Comparison of ENCODE assay signal across 13 mouse cellular contexts in the genomic region with DNA sequence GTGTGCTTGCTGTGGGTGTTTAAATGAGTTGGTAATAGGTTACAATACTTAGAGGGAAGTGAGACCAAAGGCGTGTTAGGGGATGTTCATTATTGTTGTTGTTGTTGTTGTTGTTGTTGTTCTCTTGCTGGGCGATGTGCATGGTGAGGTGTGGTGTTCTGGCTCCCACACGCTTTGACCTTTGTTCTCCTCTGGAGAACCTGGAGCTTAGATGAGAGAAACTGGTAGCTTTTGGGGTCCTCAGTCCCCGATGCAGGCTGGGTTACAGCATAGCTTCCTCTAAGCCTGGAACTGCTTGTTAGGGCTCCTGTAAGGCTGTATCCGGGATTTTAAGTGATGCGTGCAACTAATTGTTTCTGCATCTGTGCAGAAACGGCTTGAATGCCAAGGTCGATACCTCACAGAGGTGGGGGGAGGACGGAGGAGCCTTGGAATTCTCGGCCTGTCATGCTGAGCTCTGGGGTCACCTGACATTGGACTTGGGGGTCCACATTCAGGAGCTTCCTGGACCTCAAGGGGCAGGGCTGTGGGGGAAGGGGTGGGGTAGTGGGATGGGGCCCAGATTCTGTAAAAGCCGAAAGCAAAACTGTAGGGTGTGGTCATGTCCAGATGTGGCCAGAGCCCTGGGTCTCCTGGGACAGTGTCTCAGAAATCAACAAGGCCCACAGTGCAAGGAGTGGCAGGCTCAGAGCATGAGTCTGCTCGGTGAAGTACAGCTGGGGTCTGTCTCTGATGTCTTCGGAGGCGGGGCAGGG. TPM values are rescaled to one million over a fixed set of nuclear protein-coding genes. Genes with fewer than 3 reads are reported as not detected.
DNase-seq lines count a peak whose midpoint lies in the region; ATAC-seq and TF ChIP-seq lines count a peak whose summit lies in the region.
"Had no signal": no experiment of that assay in that cellular context is flagged by ENCODE, and none has a peak within 500 bp of the region (broad histone marks: within the 10 kb centered on the region; RNA-seq: fewer than 3 reads in every experiment).

No protein-coding gene starts in this region.

- no peaks in the 10 kb centered on the region for H3K36me3 ChIP-seq in liver, embryonic 11.5 days (ENCODE audit: control insufficient read depth, insufficient read depth, low read length)
- H3K36me3 ChIP-seq in G1E (replicated peaks): no peaks in the 10 kb centered on the region
- no peaks in the 10 kb centered on the region for H3K36me3 ChIP-seq in small intestine, adult 2 months (ENCODE audit: control insufficient read depth, insufficient read depth, low read length)
- H3K36me3 ChIP-seq: embryonic facial prominence, embryonic 15.5 days had no signal

- no peak for TF ChIP-seq CTCF in G1E (IDR thresholded peaks at IDR 0.05; ENCODE audit: low read depth, low read length)
- TF ChIP-seq CTCF in small intestine, adult 2 months (IDR thresholded peaks at IDR 0.05; ENCODE audit: extremely low read depth, insufficient read length, insufficient replicate concordance, low read depth, low read length): no peak

- WGBS in liver, embryonic 11.5 days: 61% methylated on average over 14 of the region's 14 CpGs
- WGBS in small intestine, adult 2 months: 71% methylated on average over 14 of the region's 14 CpGs

- H3K4me2 ChIP-seq in liver, embryonic 11.5 days: peak overlapping the region; percentile 20; the same call in 1 of the 2 replicates
- H3K4me2 ChIP-seq: embryonic facial prominence, embryonic 15.5 days; lung, embryonic 14.5 days had no signal

- peaks cover 20% of the 10 kb centered on the region for H3K4me1 ChIP-seq in liver, embryonic 11.5 days (replicated peaks; ENCODE audit: control insufficient read depth, insufficient read depth, low read length)
- peaks cover 68% of the 10 kb centered on the region for H3K4me1 ChIP-seq in G1E (ENCODE audit: insufficient read depth, low read depth, low read length)
- peaks cover 4% of the 10 kb centered on the region for H3K4me1 ChIP-seq in small intestine, adult 2 months (ENCODE audit: control insufficient read depth, insufficient read depth, insufficient read length, low read length)

- DNase-seq in liver, embryonic 11.5 days (ENCODE audit: low spot score): no peak
- no peak for DNase-seq in liver
- peak; percentile 1 for DNase-seq in G1E (ENCODE audit: low spot score)
- DNase-seq in heart, adult 9 months (ENCODE audit: low spot score in 2 of 2): peak; percentile 79 to 86
- DNase-seq in right cerebral cortex, adult 2 months (ENCODE audit: low spot score in 2 of 2): no peak
- DNase-seq: cerebellum, adult 8-10 months; lung, embryonic 14.5 days had no signal

- no peaks in the 10 kb centered on the region for H3K9me3 ChIP-seq in liver, embryonic 11.5 days (ENCODE audit: control insufficient read depth, low read length)
- H3K9me3 ChIP-seq in G1E (replicated peaks): peaks cover 5% of the 10 kb centered on the region
- H3K9me3 ChIP-seq: embryonic facial prominence, embryonic 15.5 days had no signal

- H3K27me3 ChIP-seq in liver, embryonic 11.5 days (replicated peaks; ENCODE audit: control insufficient read depth, insufficient read depth, low read length): peaks cover 22% of the 10 kb centered on the region
- H3K27me3 ChIP-seq in G1E (ENCODE audit: insufficient read depth, low read length): peaks cover 33% of the 10 kb centered on the region
- H3K27me3 ChIP-seq in small intestine, adult 2 months (ENCODE audit: control insufficient read depth, insufficient read depth, low read length): peaks cover 8% of the 10 kb centered on the region

- H3K9ac ChIP-seq in liver, embryonic 11.5 days (ENCODE audit: low read depth, low read length): no peak overlapping the region
- H3K9ac ChIP-seq: embryonic facial prominence, embryonic 15.5 days; lung, embryonic 14.5 days had no signal

- ATAC-seq in liver, embryonic 11.5 days (replicated peaks; ENCODE audit: low FRiP score): no peak; the same call in 1 of the 2 replicates
- ATAC-seq in G1E (ENCODE audit: extremely low read depth, insufficient number of reproducible peaks, low FRiP score, poor library complexity, severe bottlenecking): no peak
- no peak for ATAC-seq in activated CD4-positive, CD25-positive, alpha-beta regulatory T cell, adult 4 months
- ATAC-seq: intestine, embryonic 16.5 days had no signal

- H3K27ac ChIP-seq in liver, embryonic 11.5 days (ENCODE audit: low read depth, low read length): no peak overlapping the region
- peak overlapping the region; percentile 44 for H3K27ac ChIP-seq in small intestine, adult 2 months (ENCODE audit: insufficient read depth, low read depth, low read length)
- H3K27ac ChIP-seq: embryonic facial prominence, embryonic 15.5 days had no signal

- TF ChIP-seq POLR2A in small intestine, adult 2 months (IDR thresholded peaks at IDR 0.05; ENCODE audit: low read depth, low read length): no peak

- H3K4me3 ChIP-seq in liver, embryonic 11.5 days (ENCODE audit: low read depth, low read length): no peak overlapping the region
- H3K4me3 ChIP-seq in G1E (ENCODE audit: low read depth, low read length): no peak overlapping the region
- H3K4me3 ChIP-seq in small intestine, adult 2 months (ENCODE audit: low read depth, low read length): peak overlapping the region; percentile 16; the same call in 1 of the 2 replicates
- H3K4me3 ChIP-seq: embryonic facial prominence, embryonic 15.5 days had no signal

RNA-seq across cellular contexts. Expression of a gene that starts 5.0 kb away (rescaled TPM):
- 6.3 and 6.9 TPM in 2 replicates for polyA plus RNA-seq in liver, embryonic 11.5 days (2014; fragmentation: Nextera tagmentation; extraction: Ambion mirVana)
- total RNA-seq in G1E (2014; fragmentation: Nextera tagmentation) (2.7 TPM in 1 of 2 replicates, not detected in the other), G1E (2017) (0.23 TPM in 1 of 2 replicates, not detected in the other)
- polyA plus RNA-seq in G1E (2012): 0.02 and 0.07 TPM in 2 replicates
- 7.1 and 8.4 TPM in 2 replicates for polyA plus RNA-seq in small intestine, adult 2 months (2012; rRNA removed)
- polyA plus RNA-seq in activated CD4-positive, CD25-positive, alpha-beta regulatory T cell, adult 4 months (2017; shearing (Covaris generic)): 10 to 100 TPM; 60.0 to 62.7 TPM

RNA-seq across cellular contexts. Expression of a gene that starts 32.5 kb away (rescaled TPM):
- 0.15 TPM in 1 of 2 replicates, not detected in the other for polyA plus RNA-seq in liver, embryonic 11.5 days (2014; fragmentation: Nextera tagmentation; extraction: Ambion mirVana)
- total RNA-seq in G1E (2014; fragmentation: Nextera tagmentation) (not detected in 2 replicates), G1E (2017) (not detected in 2 replicates)
- polyA plus RNA-seq in G1E (2012): not detected in 2 replicates
- polyA plus RNA-seq in small intestine, adult 2 months (2012; rRNA removed): 0.50 and 0.51 TPM in 2 replicates
- not detected for polyA plus RNA-seq in activated CD4-positive, CD25-positive, alpha-beta regulatory T cell, adult 4 months (2017; shearing (Covaris generic))
- total RNA-seq: gastrocnemius, adult 8-10 months; monocyte, adult 5-6 weeks had no signal

RNA-seq across cellular contexts. Expression of a gene that starts 42.4 kb away (rescaled TPM):
- polyA plus RNA-seq in liver, embryonic 11.5 days (2014; fragmentation: Nextera tagmentation; extraction: Ambion mirVana): not detected in 2 replicates
- total RNA-seq in G1E (2014; fragmentation: Nextera tagmentation) (not detected in 2 replicates), G1E (2017) (0.16 TPM in 1 of 2 replicates, not detected in the other)
- polyA plus RNA-seq in G1E (2012): not detected in 2 replicates
- polyA plus RNA-seq in small intestine, adult 2 months (2012; rRNA removed): not detected in 2 replicates
- not detected for polyA plus RNA-seq in activated CD4-positive, CD25-positive, alpha-beta regulatory T cell, adult 4 months (2017; shearing (Covaris generic))
- total RNA-seq: gastrocnemius, adult 8-10 months; monocyte, adult 5-6 weeks had no signal
- polyA plus RNA-seq: embryonic facial prominence, embryonic 15.5 days; intestine, embryonic 16.5 days; lung, embryonic 14.5 days had no signal

RNA-seq across cellular contexts. Expression of a gene that starts 43.6 kb away (rescaled TPM):
- polyA plus RNA-seq in liver, embryonic 11.5 days (2014; fragmentation: Nextera tagmentation; extraction: Ambion mirVana): 11.9 and 13.8 TPM in 2 replicates
- total RNA-seq in G1E (2014; fragmentation: Nextera tagmentation) (6.1 and 12.7 TPM in 2 replicates), G1E (2017) (8.6 and 9.0 TPM in 2 replicates)
- polyA plus RNA-seq in G1E (2012): 11.7 and 13.7 TPM in 2 replicates
- polyA plus RNA-seq in small intestine, adult 2 months (2012; rRNA removed): 0.86 and 2.2 TPM in 2 replicates
- 1 to 10 TPM; 2.2 to 3.6 TPM for polyA plus RNA-seq in activated CD4-positive, CD25-positive, alpha-beta regulatory T cell, adult 4 months (2017; shearing (Covaris generic))
- total RNA-seq: monocyte, adult 5-6 weeks had no signal

RNA-seq across cellular contexts. Expression of a gene that starts 59.8 kb away (rescaled TPM):
- polyA plus RNA-seq in liver, embryonic 11.5 days (2014; fragmentation: Nextera tagmentation; extraction: Ambion mirVana): 4.6 and 6.1 TPM in 2 replicates
- 13.2 and 16.6 TPM in 2 replicates for total RNA-seq in G1E (2014; fragmentation: Nextera tagmentation)
- 36.7 and 39.4 TPM in 2 replicates for total RNA-seq in G1E (2017)
- 21.2 and 25.7 TPM in 2 replicates for polyA plus RNA-seq in G1E (2012)
- polyA plus RNA-seq in small intestine, adult 2 months (2012; rRNA removed): 4.3 and 11.4 TPM in 2 replicates
- 1 to 10 TPM; 3.4 TPM for polyA plus RNA-seq in activated CD4-positive, CD25-positive, alpha-beta regulatory T cell, adult 4 months (2017; shearing (Covaris generic))

Comparison
In these comparisons a context has a peak if more than half of its experiments do, and no peak if none do; other contexts are left out.
1. DNase-seq: peak in G1E (single experiment) and heart, adult 9 months (2 of 2); none in liver, embryonic 11.5 days (single experiment), liver (single experiment) and right cerebral cortex, adult 2 months (0 of 2).